Mouse (Mus musculus): ENCODE data around the gene Npas2. TPM values are rescaled to one million over a fixed set of nuclear protein-coding genes. Genes with fewer than 3 reads are reported as not detected.

The Npas2 gene
- total RNA-seq, 2 experiments from 2014 or later, result not detected

- ATAC-seq (replicated peaks; ENCODE audit: low FRiP score, poor library complexity, severe bottlenecking), result no peak
These were observed 13.4 kb downstream of the Npas2 start for GRCm38 (mm10) chr1:39206942-39207341.

- no peak for ATAC-seq (replicated peaks; ENCODE audit: low FRiP score, poor library complexity, severe bottlenecking)
These were observed 17.4 kb downstream of the Npas2 start for GRCm38 (mm10) chr1:39210928-39211327.

- no peak for ATAC-seq (replicated peaks; ENCODE audit: low FRiP score, poor library complexity, severe bottlenecking)
These were observed 19.5 kb downstream of the Npas2 start for GRCm38 (mm10) chr1:39212982-39213381.

GRCm38 (mm10) chr1:39217584-39217983 is 24.1 kb downstream of the Npas2 start:
- ATAC-seq (replicated peaks; ENCODE audit: low FRiP score, poor library complexity, severe bottlenecking), result no peak

GRCm38 (mm10) chr1:39228401-39228800 is 34.9 kb downstream of the Npas2 start:
- ATAC-seq (replicated peaks; ENCODE audit: low FRiP score, poor library complexity, severe bottlenecking), result no peak

GRCm38 (mm10) chr1:39230021-39230420 is 36.5 kb downstream of the Npas2 start:
- no peak for ATAC-seq (replicated peaks; ENCODE audit: low FRiP score, poor library complexity, severe bottlenecking)

GRCm38 (mm10) chr1:39234815-39235449 is 41.4 kb downstream of the Npas2 start:
- no peak for ATAC-seq (replicated peaks; ENCODE audit: low FRiP score, poor library complexity, severe bottlenecking)

GRCm38 (mm10) chr1:39237503-39238255 is 44.1 kb downstream of the Npas2 start:
- no peak for ATAC-seq (replicated peaks; ENCODE audit: low FRiP score, poor library complexity, severe bottlenecking)

- ATAC-seq (replicated peaks; ENCODE audit: low FRiP score, poor library complexity, severe bottlenecking), result no peak
These were observed 47.5 kb downstream of the Npas2 start for GRCm38 (mm10) chr1:39240860-39241584.

- ATAC-seq (replicated peaks; ENCODE audit: low FRiP score, poor library complexity, severe bottlenecking), result no peak
These were observed 51.2 kb downstream of the Npas2 start for GRCm38 (mm10) chr1:39244726-39245125.

GRCm38 (mm10) chr1:39251679-39252078 is 58.1 kb downstream of the Npas2 start:
- ATAC-seq (replicated peaks; ENCODE audit: low FRiP score, poor library complexity, severe bottlenecking), result no peak

- ATAC-seq (replicated peaks; ENCODE audit: low FRiP score, poor library complexity, severe bottlenecking), result no peak
These were observed 60.2 kb downstream of the Npas2 start for GRCm38 (mm10) chr1:39253771-39254170.

GRCm38 (mm10) chr1:39256051-39256450 is 62.5 kb downstream of the Npas2 start:
- ATAC-seq (replicated peaks; ENCODE audit: low FRiP score, poor library complexity, severe bottlenecking), result no peak

GRCm38 (mm10) chr1:39256513-39257330 is 63.2 kb downstream of the Npas2 start:
- no peak for ATAC-seq (replicated peaks; ENCODE audit: low FRiP score, poor library complexity, severe bottlenecking)

- ATAC-seq (replicated peaks; ENCODE audit: low FRiP score, poor library complexity, severe bottlenecking), result no peak
These were observed 63.7 kb downstream of the Npas2 start for GRCm38 (mm10) chr1:39257331-39257594.

- no peak for ATAC-seq (replicated peaks; ENCODE audit: low FRiP score, poor library complexity, severe bottlenecking)
These were observed 66.1 kb downstream of the Npas2 start for GRCm38 (mm10) chr1:39259668-39260067.

GRCm38 (mm10) chr1:39260183-39260978 is 66.8 kb downstream of the Npas2 start:
- ATAC-seq (replicated peaks; ENCODE audit: low FRiP score, poor library complexity, severe bottlenecking), result no peak

GRCm38 (mm10) chr1:39266843-39267512 is 73.4 kb downstream of the Npas2 start:
- ATAC-seq (replicated peaks; ENCODE audit: low FRiP score, poor library complexity, severe bottlenecking), result no peak

GRCm38 (mm10) chr1:39272976-39273375 is 79.4 kb downstream of the Npas2 start:
- ATAC-seq (replicated peaks; ENCODE audit: low FRiP score, poor library complexity, severe bottlenecking), result no peak

All from erythroid progenitor cell, adult 5-6 weeks (primary cell).